ENCODE assay signal across 15 mouse cellular contexts in genomic region chr11:9131688-9132087, GRCm38 (mm10).
"Had no signal": no experiment of that assay in that cellular context is flagged by ENCODE, and none has a peak within 500 bp of the region (broad histone marks: within the 10 kb centered on the region; RNA-seq: fewer than 3 reads in every experiment).

No protein-coding gene starts in this region.

- H3K27ac ChIP-seq: layer of hippocampus, adult 2 months; liver, embryonic 15.5 days; neural tube, embryonic 12.5 days had no signal

- ATAC-seq: lung, postnatal 0 days had no signal

- H3K4me2 ChIP-seq: liver, embryonic 11.5 days; liver, embryonic 15.5 days; midbrain, embryonic 11.5 days; neural tube, embryonic 12.5 days had no signal

- H3K9ac ChIP-seq: liver, embryonic 15.5 days; neural tube, embryonic 12.5 days had no signal

- H3K4me1 ChIP-seq: liver, embryonic 15.5 days; neural tube, embryonic 12.5 days had no signal

- H3K36me3 ChIP-seq: liver, embryonic 15.5 days; neural tube, embryonic 12.5 days had no signal

- DNase-seq: kidney, adult 18-20 months; kidney, postnatal 10 days; kidney, postnatal 4 days; left cerebral cortex, postnatal 4 days; lung, adult 2 months; lung, postnatal 36 days; right cerebral cortex, adult 18-20 months; thymus, adult 2 months; thymus, postnatal 25 days had no signal

- H3K27me3 ChIP-seq: liver, embryonic 15.5 days; neural tube, embryonic 12.5 days had no signal

- H3K4me3 ChIP-seq: layer of hippocampus, adult 2 months; liver, embryonic 15.5 days; neural tube, embryonic 12.5 days had no signal

- H3K9me3 ChIP-seq: liver, embryonic 15.5 days; neural tube, embryonic 12.5 days had no signal
